In the genomic region with DNA sequence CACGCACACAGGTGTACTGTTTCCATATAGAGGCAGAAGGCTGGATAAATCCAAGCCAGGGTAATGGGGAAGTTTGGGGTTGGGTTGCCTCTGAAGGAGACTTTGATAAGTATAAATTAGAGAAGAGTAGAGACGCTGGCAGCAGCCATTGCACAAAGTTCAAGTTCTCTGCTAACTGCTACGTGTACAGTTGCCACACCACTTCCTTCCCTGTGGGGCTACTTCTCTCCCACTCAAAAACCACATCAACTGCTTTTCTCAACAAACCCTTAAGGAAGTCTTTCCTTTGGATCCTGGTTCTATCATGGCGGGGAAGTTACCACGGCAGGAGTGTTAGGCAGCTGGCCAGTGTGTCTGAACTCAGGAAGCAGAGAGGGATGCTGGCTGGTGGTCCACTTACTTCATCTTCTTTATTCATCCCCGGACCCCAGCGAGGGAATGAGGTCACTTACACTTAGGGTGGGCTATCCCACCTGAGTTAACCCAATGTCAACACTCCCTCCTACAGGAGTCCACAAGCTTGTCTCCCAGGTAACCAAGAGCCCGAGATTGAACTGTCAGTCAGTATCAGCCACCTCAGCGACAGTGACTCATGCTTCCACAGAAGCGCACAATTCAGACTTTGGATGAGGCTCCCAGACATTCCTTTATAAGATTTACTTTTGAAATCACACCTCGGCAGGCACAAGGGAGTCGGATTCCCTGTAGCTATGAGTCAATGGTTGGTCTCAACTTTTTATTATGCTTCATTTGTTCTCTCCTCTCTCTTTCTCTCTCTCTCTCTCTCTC, we compare ENCODE assay signal across 21 mouse cellular contexts.
DNase-seq lines count a peak whose midpoint lies in the region; ATAC-seq and TF ChIP-seq lines count a peak whose summit lies in the region.
"Had no signal": no experiment of that assay in that cellular context is flagged by ENCODE, and none has a peak within 500 bp of the region (broad histone marks: within the 10 kb centered on the region; RNA-seq: fewer than 3 reads in every experiment).

No protein-coding gene starts in this region.

- H3K4me1 ChIP-seq in lung, postnatal 0 days (ENCODE audit: insufficient read depth, low read depth, low read length), result 0 out of 2 replicates have a peak, but pooled peaks cover 12% of the 10 kb centered on the region
- 0 out of 2 replicates have a peak, but pooled peaks cover 2% of the 10 kb centered on the region for H3K4me1 ChIP-seq in forebrain, embryonic 11.5 days (replicated peaks; ENCODE audit: control insufficient read depth, insufficient read depth, low read length)
- H3K4me1 ChIP-seq in hindbrain, embryonic 11.5 days (replicated peaks; ENCODE audit: control insufficient read depth, insufficient read depth, low read length), result no peaks in the 10 kb centered on the region
- H3K4me1 ChIP-seq: hindbrain, embryonic 12.5 days; limb, embryonic 13.5 days; liver, embryonic 13.5 days; midbrain, embryonic 15.5 days had no signal

- WGBS in lung, postnatal 0 days, result 51% methylated on average over 12 of the region's 12 CpGs
- 84% methylated on average over 12 of the region's 12 CpGs for WGBS in forebrain, embryonic 11.5 days
- WGBS in hindbrain, embryonic 11.5 days, result 87% methylated on average over 12 of the region's 12 CpGs

- H3K27ac ChIP-seq in lung, postnatal 0 days (ENCODE audit: low read length), result no peak overlapping the region
- no peak overlapping the region for H3K27ac ChIP-seq in forebrain, embryonic 11.5 days (ENCODE audit: low read depth, low read length)
- no peak overlapping the region for H3K27ac ChIP-seq in hindbrain, embryonic 11.5 days (ENCODE audit: low read depth, low read length)
- H3K27ac ChIP-seq: embryonic facial prominence, embryonic 12.5 days; hindbrain, embryonic 12.5 days; limb, embryonic 13.5 days; liver, embryonic 13.5 days; midbrain, embryonic 15.5 days had no signal

- H3K9ac ChIP-seq in lung, postnatal 0 days (replicated peaks; ENCODE audit: low read depth), result no peak overlapping the region
- no peak overlapping the region for H3K9ac ChIP-seq in forebrain, embryonic 11.5 days (ENCODE audit: low read length)
- H3K9ac ChIP-seq in hindbrain, embryonic 11.5 days (ENCODE audit: low read depth, low read length), result no peak overlapping the region
- H3K9ac ChIP-seq: embryonic facial prominence, embryonic 12.5 days; hindbrain, embryonic 12.5 days; limb, embryonic 13.5 days; liver, embryonic 13.5 days; midbrain, embryonic 15.5 days had no signal

- no peak for TF ChIP-seq CTCF in lung, postnatal 0 days (IDR thresholded peaks at IDR 0.05)

- H3K36me3 ChIP-seq in lung, postnatal 0 days (ENCODE audit: insufficient read depth, low read length), result no peaks in the 10 kb centered on the region
- H3K36me3 ChIP-seq in forebrain, embryonic 11.5 days (ENCODE audit: control insufficient read depth, insufficient read depth, low read length), result no peaks in the 10 kb centered on the region
- no peaks in the 10 kb centered on the region for H3K36me3 ChIP-seq in hindbrain, embryonic 11.5 days (ENCODE audit: control insufficient read depth, insufficient read depth, low read length)
- H3K36me3 ChIP-seq: embryonic facial prominence, embryonic 12.5 days; heart, embryonic 10.5 days; hindbrain, embryonic 12.5 days; limb, embryonic 13.5 days; liver, embryonic 13.5 days; midbrain, embryonic 15.5 days had no signal

- no peak overlapping the region for H3K4me2 ChIP-seq in lung, postnatal 0 days (replicated peaks; ENCODE audit: low read depth, low read length)
- H3K4me2 ChIP-seq in forebrain, embryonic 11.5 days (ENCODE audit: low read depth, low read length, severe bottlenecking), result no peak overlapping the region
- H3K4me2 ChIP-seq in hindbrain, embryonic 11.5 days (replicated peaks; ENCODE audit: low read depth, low read length), result no peak overlapping the region
- H3K4me2 ChIP-seq: embryonic facial prominence, embryonic 12.5 days; hindbrain, embryonic 12.5 days; limb, embryonic 13.5 days; liver, embryonic 13.5 days; midbrain, embryonic 15.5 days had no signal

- H3K4me3 ChIP-seq in lung, postnatal 0 days (ENCODE audit: low read depth, low read length), result no peak overlapping the region
- no peak overlapping the region for H3K4me3 ChIP-seq in forebrain, embryonic 11.5 days (ENCODE audit: low read depth, low read length)
- H3K4me3 ChIP-seq in hindbrain, embryonic 11.5 days (ENCODE audit: low read depth, low read length), result no peak overlapping the region
- H3K4me3 ChIP-seq: embryonic facial prominence, embryonic 12.5 days; erythroblast, embryonic 14.5 days; heart, embryonic 10.5 days; hindbrain, embryonic 12.5 days; limb, embryonic 13.5 days; liver, embryonic 13.5 days; midbrain, embryonic 15.5 days had no signal

- H3K27me3 ChIP-seq in lung, postnatal 0 days (replicated peaks; ENCODE audit: insufficient read depth, low read length), result no peaks in the 10 kb centered on the region
- H3K27me3 ChIP-seq in forebrain, embryonic 11.5 days (ENCODE audit: control insufficient read depth, insufficient read depth, low read length), result no peaks in the 10 kb centered on the region
- H3K27me3 ChIP-seq in hindbrain, embryonic 11.5 days (ENCODE audit: control insufficient read depth, insufficient read depth, low read length), result no peaks in the 10 kb centered on the region
- H3K27me3 ChIP-seq: embryonic facial prominence, embryonic 12.5 days; hindbrain, embryonic 12.5 days; limb, embryonic 13.5 days; liver, embryonic 13.5 days; midbrain, embryonic 15.5 days had no signal

- 0 out of 2 replicates have a peak, but pooled peaks have one; percentile 37 for TF ChIP-seq EP300 in lung, postnatal 0 days (IDR thresholded peaks at IDR 0.05)

- H3K9me3 ChIP-seq in lung, postnatal 0 days (ENCODE audit: low read length), result no peaks in the 10 kb centered on the region
- no peaks in the 10 kb centered on the region for H3K9me3 ChIP-seq in forebrain, embryonic 11.5 days (ENCODE audit: control insufficient read depth, low read length)
- no peaks in the 10 kb centered on the region for H3K9me3 ChIP-seq in hindbrain, embryonic 11.5 days (ENCODE audit: control insufficient read depth, low read length)
- H3K9me3 ChIP-seq: embryonic facial prominence, embryonic 12.5 days; heart, embryonic 10.5 days; hindbrain, embryonic 12.5 days; limb, embryonic 13.5 days; liver, embryonic 13.5 days; midbrain, embryonic 15.5 days had no signal

- peak; percentile 84 for ATAC-seq in granulocyte monocyte progenitor cell, adult 5-6 weeks (replicated peaks; ENCODE audit: poor library complexity, severe bottlenecking)
- peak; percentile 80 for ATAC-seq in lung, postnatal 0 days
- peak; percentile 60 for ATAC-seq in neutrophil, adult 5-6 weeks (ENCODE audit: extremely low read depth, insufficient number of reproducible peaks, low FRiP score, poor library complexity, severe bottlenecking)
- no peak for ATAC-seq in forebrain, embryonic 11.5 days (replicated peaks; ENCODE audit: low FRiP score)
- no peak for ATAC-seq in hindbrain, embryonic 11.5 days (ENCODE audit: low FRiP score)
- ATAC-seq: forebrain, embryonic 14.5 days; midbrain, embryonic 15.5 days had no signal

- DNase-seq in right cerebral cortex, adult 18-20 months, result peak; percentile 4
- no peak for DNase-seq in right cerebral cortex, postnatal 14 days
- DNase-seq in lung, postnatal 0 days (ENCODE audit: low spot score), result peak; percentile 83
- DNase-seq in forebrain, embryonic 11.5 days (ENCODE audit: low spot score), result no peak
- DNase-seq in hindbrain, embryonic 11.5 days (ENCODE audit: low spot score), result no peak
- no peak for DNase-seq in B cell, adult 2 months
- DNase-seq: adrenal gland, postnatal 14 days; cerebellum, adult 18-20 months; gastrocnemius, postnatal 14 days; kidney, postnatal 36 days; liver, embryonic 13.5 days; thymus, postnatal 14 days had no signal

Comparison
In these comparisons a context has a peak if more than half of its experiments do, and no peak if none do; other contexts are left out.
1. DNase-seq: peak in right cerebral cortex, adult 18-20 months (single experiment) and lung, postnatal 0 days (single experiment); none in right cerebral cortex, postnatal 14 days (single experiment), forebrain, embryonic 11.5 days (single experiment), hindbrain, embryonic 11.5 days (single experiment) and B cell, adult 2 months (0 of 2).
2. ATAC-seq: peak in granulocyte monocyte progenitor cell, adult 5-6 weeks (single experiment), lung, postnatal 0 days (single experiment) and neutrophil, adult 5-6 weeks (single experiment); none in forebrain, embryonic 11.5 days (single experiment) and hindbrain, embryonic 11.5 days (single experiment).